Mouse (Mus musculus): ENCODE results near the gene Cdh23.

The Cdh23 gene

GRCm38 (mm10) chr10:60390904-60391420 lies 305.3 kb downstream of the Cdh23 start:
- no peak for DNase-seq

GRCm38 (mm10) chr10:60390177-60390903 lies 305.9 kb downstream of the Cdh23 start:
- DNase-seq = no peak

- peak; percentile 52 to 54 for DNase-seq
These were observed 306.8 kb downstream of the Cdh23 start for GRCm38 (mm10) chr10:60389447-60389865.

- no peak for DNase-seq
These were observed 308.0 kb downstream of the Cdh23 start for GRCm38 (mm10) chr10:60388332-60388731.

GRCm38 (mm10) chr10:60381142-60381925 lies 315.0 kb downstream of the Cdh23 start:
- peak in 1 of 2 experiments; percentile 38 for DNase-seq

GRCm38 (mm10) chr10:60380229-60380628 lies 316.1 kb downstream of the Cdh23 start:
- no peak for DNase-seq

- no peak for DNase-seq
These were observed 316.8 kb downstream of the Cdh23 start for GRCm38 (mm10) chr10:60379419-60379957.

GRCm38 (mm10) chr10:60376704-60377103 lies 319.6 kb downstream of the Cdh23 start:
- DNase-seq = no peak

- DNase-seq = peak; percentile 63 to 82
These were observed 322.2 kb downstream of the Cdh23 start for GRCm38 (mm10) chr10:60373937-60374578.

GRCm38 (mm10) chr10:60373543-60373936 lies 322.8 kb downstream of the Cdh23 start:
- no peak for DNase-seq

- peak; percentile 49 to 53 for DNase-seq
These were observed 324.5 kb downstream of the Cdh23 start for GRCm38 (mm10) chr10:60371596-60372386.

- peak in 1 of 2 experiments; percentile 38 for DNase-seq
These were observed 325.7 kb downstream of the Cdh23 start for GRCm38 (mm10) chr10:60370601-60371061.

GRCm38 (mm10) chr10:60370098-60370497 lies 326.2 kb downstream of the Cdh23 start:
- DNase-seq = no peak

GRCm38 (mm10) chr10:60369405-60369804 lies 326.9 kb downstream of the Cdh23 start:
- DNase-seq = no peak

GRCm38 (mm10) chr10:60367904-60368303 lies 328.4 kb downstream of the Cdh23 start:
- no peak for DNase-seq

GRCm38 (mm10) chr10:60367145-60367544 lies 329.1 kb downstream of the Cdh23 start:
- DNase-seq = no peak

- DNase-seq = no peak
These were observed 332.9 kb downstream of the Cdh23 start for GRCm38 (mm10) chr10:60363426-60363825.

GRCm38 (mm10) chr10:60362310-60362628 lies 334.0 kb downstream of the Cdh23 start:
- no peak for DNase-seq

- DNase-seq = no peak
These were observed 334.5 kb downstream of the Cdh23 start for GRCm38 (mm10) chr10:60361615-60362309.

GRCm38 (mm10) chr10:60358776-60359175 lies 337.5 kb downstream of the Cdh23 start:
- no peak for DNase-seq

- DNase-seq = no peak
These were observed 338.4 kb downstream of the Cdh23 start for GRCm38 (mm10) chr10:60357901-60358300.

GRCm38 (mm10) chr10:60357441-60357840 lies 338.8 kb downstream of the Cdh23 start:
- DNase-seq = no peak

All from lung, postnatal 4 days (tissue).